Mouse (Mus musculus): ENCODE data around the gene Tspan5.

Gene Tspan5

GRCm38 (mm10) chr3:138847809-138848208 lies 105.8 kb downstream of the Tspan5 start:
- no peak for DNase-seq (ENCODE audit: low spot score in 2 of 2)

- DNase-seq (ENCODE audit: low spot score in 2 of 2): no peak
These were observed 107.8 kb downstream of the Tspan5 start for GRCm38 (mm10) chr3:138849755-138850301.

GRCm38 (mm10) chr3:138851876-138852275 lies 109.9 kb downstream of the Tspan5 start:
- no peak for DNase-seq (ENCODE audit: low spot score in 2 of 2)

- no peak for DNase-seq (ENCODE audit: low spot score in 2 of 2)
These were observed 111.1 kb downstream of the Tspan5 start for GRCm38 (mm10) chr3:138852982-138853689.

GRCm38 (mm10) chr3:138853996-138854836 lies 112.2 kb downstream of the Tspan5 start:
- peak; percentile 26 to 68 for DNase-seq (ENCODE audit: low spot score in 2 of 2)

- no peak for DNase-seq (ENCODE audit: low spot score in 2 of 2)
These were observed 113.4 kb downstream of the Tspan5 start for GRCm38 (mm10) chr3:138855387-138855786.

GRCm38 (mm10) chr3:138856946-138857345 lies 115.0 kb downstream of the Tspan5 start:
- DNase-seq (ENCODE audit: low spot score in 2 of 2): no peak

- no peak for DNase-seq (ENCODE audit: low spot score in 2 of 2)
These were observed 116.0 kb downstream of the Tspan5 start for GRCm38 (mm10) chr3:138857805-138858546.

- no peak for DNase-seq (ENCODE audit: low spot score in 2 of 2)
These were observed 116.7 kb downstream of the Tspan5 start for GRCm38 (mm10) chr3:138858649-138859048.

- DNase-seq (ENCODE audit: low spot score in 2 of 2): peak in 1 of 2 experiments; percentile 48
These were observed 117.2 kb downstream of the Tspan5 start for GRCm38 (mm10) chr3:138859166-138859565.

GRCm38 (mm10) chr3:138859666-138860065 lies 117.7 kb downstream of the Tspan5 start:
- no peak for DNase-seq (ENCODE audit: low spot score in 2 of 2)

GRCm38 (mm10) chr3:138860257-138860760 lies 118.3 kb downstream of the Tspan5 start:
- no peak for DNase-seq (ENCODE audit: low spot score in 2 of 2)

- peak in 1 of 2 experiments; percentile 60 for DNase-seq (ENCODE audit: low spot score in 2 of 2)
These were observed 119.0 kb downstream of the Tspan5 start for GRCm38 (mm10) chr3:138861032-138861431.

- no peak for DNase-seq (ENCODE audit: low spot score in 2 of 2)
These were observed 119.6 kb downstream of the Tspan5 start for GRCm38 (mm10) chr3:138861589-138861988.

- DNase-seq (ENCODE audit: low spot score in 2 of 2): no peak
These were observed 122.2 kb downstream of the Tspan5 start for GRCm38 (mm10) chr3:138864166-138864648.

- no peak for DNase-seq (ENCODE audit: low spot score in 2 of 2)
These were observed 123.3 kb downstream of the Tspan5 start for GRCm38 (mm10) chr3:138865271-138865670.

GRCm38 (mm10) chr3:138867149-138867848 lies 125.3 kb downstream of the Tspan5 start:
- DNase-seq (ENCODE audit: low spot score in 2 of 2): no peak

GRCm38 (mm10) chr3:138868409-138868808 lies 126.4 kb downstream of the Tspan5 start:
- DNase-seq (ENCODE audit: low spot score in 2 of 2): no peak

- DNase-seq (ENCODE audit: low spot score in 2 of 2): no peak
These were observed 133.3 kb downstream of the Tspan5 start for GRCm38 (mm10) chr3:138875282-138875681.

GRCm38 (mm10) chr3:138875936-138876335 lies 133.9 kb downstream of the Tspan5 start:
- no peak for DNase-seq (ENCODE audit: low spot score in 2 of 2)

- no peak for DNase-seq (ENCODE audit: low spot score in 2 of 2)
These were observed 134.4 kb downstream of the Tspan5 start for GRCm38 (mm10) chr3:138876418-138876817.
